Mouse (Mus musculus): ENCODE data around the gene Atcay.

DNA sequence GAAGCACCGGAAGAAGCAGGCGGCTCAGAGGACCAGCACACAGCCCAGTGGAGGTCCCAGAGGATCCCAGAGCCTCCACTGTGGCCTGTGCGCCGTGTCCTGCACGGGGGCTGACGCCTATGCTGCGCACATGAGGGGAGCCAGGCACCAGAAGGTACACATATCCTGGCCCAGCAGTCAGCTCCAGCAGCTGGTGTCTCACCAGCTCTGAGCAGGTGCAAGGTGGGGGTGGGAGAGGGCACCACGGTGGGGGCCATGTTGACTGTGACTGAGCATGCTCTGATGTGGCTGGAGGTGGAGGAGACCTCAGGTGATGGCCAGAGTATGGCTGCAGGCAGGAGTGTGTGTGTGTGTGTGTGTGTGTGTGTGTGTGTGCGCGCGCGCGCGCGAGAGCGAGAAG is 11.4 kb upstream of the Atcay start:
- TF ChIP-seq TAL1 (IDR thresholded peaks at IDR 0.05; ENCODE audit: low read length) (no peak), GATA1 (IDR thresholded peaks at IDR 0.05; ENCODE audit: low read length) (no peak)

Data from erythroblast, embryonic 14.5 days (primary cell).